Mouse (Mus musculus) inflammation-experienced regulatory T-cells, adult 6 months (primary cell): ENCODE results near the gene Bpgm. TPM values are rescaled to one million over a fixed set of nuclear protein-coding genes. Genes with fewer than 3 reads are reported as not detected.

ENCODE experiments used
- ATAC-seq: one replicate; pipeline ENCODE4 v1.8.0; 2017
- polyA plus RNA-seq, 3 experiments: library from polyadenylated mRNA; unstranded; fragments of 100-300 nt; shearing (Covaris generic); gene quantifications; one replicate each; pipeline ENCODE4 v1.2.1; 2017

Bpgm gene
- polyA plus RNA-seq, 3 experiments from 2014 or later, result 18.5 to 29.6 (median 20.1) TPM

- no peak for ATAC-seq
Measured at GRCm38 (mm10) chr6:34486071-34486626, 10.1 kb downstream of the Bpgm start.

- no peak for ATAC-seq
Measured at GRCm38 (mm10) chr6:34493327-34494095, 17.5 kb downstream of the Bpgm start.

DNA sequence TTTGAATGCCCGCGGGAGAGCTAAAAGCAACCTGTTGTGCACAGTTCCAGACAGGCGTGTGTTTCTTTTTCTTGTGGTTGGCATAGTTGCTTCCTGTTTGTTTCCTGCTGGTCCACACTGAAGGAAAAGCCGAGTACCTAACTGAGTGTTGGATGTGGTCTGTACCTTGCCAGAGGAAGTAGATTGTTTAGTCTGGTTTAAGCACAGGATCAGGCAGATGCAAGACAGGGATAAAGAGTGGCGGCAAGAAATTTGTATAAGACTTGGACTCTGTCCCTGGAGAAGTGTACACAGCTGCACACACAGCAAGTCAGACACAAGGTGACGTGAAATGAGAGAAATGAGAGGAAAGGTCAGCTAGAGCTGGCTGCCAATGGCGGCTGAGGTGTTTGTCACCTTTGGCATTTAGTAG lies 19.1 kb downstream of the Bpgm start:
- ATAC-seq, result peak; percentile 32

GRCm38 (mm10) chr6:34497991-34498625 lies 22.1 kb downstream of the Bpgm start:
- ATAC-seq, result no peak

- ATAC-seq, result no peak
Measured at GRCm38 (mm10) chr6:34502291-34502690, 26.3 kb downstream of the Bpgm start.

GRCm38 (mm10) chr6:34505957-34506356 lies 29.9 kb downstream of the Bpgm start:
- no peak for ATAC-seq

GRCm38 (mm10) chr6:34507581-34507980 lies 31.6 kb downstream of the Bpgm start:
- ATAC-seq, result no peak

- no peak for ATAC-seq
Measured at GRCm38 (mm10) chr6:34508016-34508415, 32.0 kb downstream of the Bpgm start.

- ATAC-seq, result no peak
Measured at GRCm38 (mm10) chr6:34510277-34510676, 34.3 kb downstream of the Bpgm start.

- ATAC-seq, result no peak
Measured at GRCm38 (mm10) chr6:34511410-34511809, 35.4 kb downstream of the Bpgm start.

DNA sequence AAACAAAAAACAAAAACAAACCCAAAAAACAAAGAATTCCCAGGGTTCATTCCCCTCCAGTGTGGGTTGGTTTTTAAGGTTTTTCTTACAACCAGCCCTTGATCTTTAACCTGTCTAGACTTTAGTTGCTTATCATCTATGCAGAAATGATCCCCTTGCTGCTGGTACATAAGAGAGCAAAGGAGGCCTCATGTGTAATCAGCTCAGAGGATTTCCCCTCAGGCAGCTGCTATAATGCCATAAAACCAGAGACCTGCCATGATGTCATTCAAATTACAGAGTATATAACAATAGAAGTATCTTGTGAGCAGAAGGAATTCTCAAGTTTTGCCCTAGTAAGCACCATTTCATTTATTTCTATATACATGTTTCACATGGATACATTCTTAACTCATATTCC lies 36.7 kb downstream of the Bpgm start:
- ATAC-seq, result no peak

DNA sequence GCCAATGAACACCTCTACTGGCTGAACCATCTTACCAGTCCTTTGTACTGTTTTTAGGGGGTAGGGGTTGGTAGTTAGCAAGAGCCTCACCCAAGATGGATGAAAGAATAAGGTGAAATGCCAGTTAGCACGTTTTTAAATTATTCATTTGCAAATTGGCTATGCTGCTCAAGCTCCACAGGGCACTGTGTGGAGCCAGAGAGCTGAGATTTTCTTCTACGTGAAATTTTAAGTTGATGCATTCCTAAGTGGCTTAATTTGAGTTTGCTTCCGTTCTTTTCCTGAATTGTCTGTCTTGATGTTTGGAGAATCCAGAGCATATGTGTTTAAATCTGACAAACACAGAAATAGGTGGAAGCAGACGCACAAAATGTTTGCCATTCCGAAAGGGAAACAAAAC lies 38.6 kb downstream of the Bpgm start:
- no peak for ATAC-seq

DNA sequence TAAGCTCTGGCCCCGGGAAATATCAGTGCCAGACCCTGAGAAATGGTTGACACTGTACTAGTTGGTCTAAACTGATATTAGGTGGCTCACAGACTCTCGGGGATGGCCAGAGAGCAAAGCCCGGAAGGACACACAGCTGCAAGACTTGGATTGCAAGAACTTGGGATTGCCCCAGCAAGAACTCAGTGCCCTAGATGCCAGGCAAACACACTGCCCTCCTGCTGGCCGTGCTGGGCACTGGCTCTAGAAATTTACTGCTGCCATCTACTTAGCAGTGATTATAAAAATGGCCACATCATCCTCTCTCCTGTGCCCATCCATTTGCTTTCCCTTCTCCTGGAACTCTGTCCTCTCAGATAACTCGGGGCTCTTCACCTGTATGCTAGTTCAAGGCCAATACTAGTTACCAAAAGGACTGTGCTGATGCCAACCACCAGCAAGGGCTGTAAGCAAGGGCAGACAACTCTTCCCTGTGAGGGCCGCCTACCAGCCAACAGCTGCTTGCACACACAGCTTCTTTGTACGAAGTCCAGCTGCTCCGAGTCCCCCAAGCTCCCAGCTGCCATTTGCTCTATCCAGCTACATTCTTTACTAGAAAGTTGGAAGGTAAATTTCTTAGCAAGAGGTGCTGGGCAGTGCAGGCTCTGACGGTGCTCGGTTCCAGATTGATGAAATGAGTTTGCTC lies 39.2 kb downstream of the Bpgm start:
- no peak for ATAC-seq

DNA sequence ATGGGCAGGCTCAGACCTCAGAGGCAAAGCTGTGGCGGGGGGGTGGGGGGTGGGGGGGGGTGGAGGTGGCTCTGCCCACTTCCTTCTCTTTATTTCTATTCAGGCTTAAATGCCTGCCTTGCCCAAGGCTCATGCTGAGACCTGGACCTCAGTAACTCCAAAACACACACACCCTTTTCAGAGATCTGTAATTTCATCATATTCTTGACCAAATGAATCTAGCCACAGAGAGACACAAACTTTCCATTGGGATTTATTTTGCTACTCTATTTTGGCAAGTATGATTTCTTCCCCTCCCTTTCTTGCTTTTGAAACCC lies 39.7 kb downstream of the Bpgm start:
- no peak for ATAC-seq

- no peak for ATAC-seq
Measured at GRCm38 (mm10) chr6:34517750-34518149, 41.7 kb downstream of the Bpgm start.

GRCm38 (mm10) chr6:34519087-34519486 lies 43.1 kb downstream of the Bpgm start:
- no peak for ATAC-seq

DNA sequence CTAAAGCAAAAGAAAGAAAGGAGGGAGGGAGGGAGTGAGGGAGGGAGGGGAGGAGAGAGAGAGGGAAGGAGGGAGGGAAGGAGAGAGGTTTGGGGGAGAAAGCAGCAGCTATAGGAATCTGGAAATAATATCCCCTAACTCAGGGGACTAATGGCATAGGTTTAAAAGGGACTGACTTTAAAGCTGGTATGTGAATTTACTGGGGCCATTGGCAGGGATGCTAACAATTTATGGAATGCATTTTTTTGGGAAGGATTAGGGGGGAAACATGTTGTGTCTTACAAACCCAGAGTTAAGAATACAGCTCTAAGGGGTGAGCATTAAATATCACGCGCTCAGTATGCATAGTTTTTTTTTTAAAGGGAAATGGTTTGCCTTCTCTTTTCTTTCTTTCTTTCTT lies 44.5 kb downstream of the Bpgm start:
- ATAC-seq, result no peak

DNA sequence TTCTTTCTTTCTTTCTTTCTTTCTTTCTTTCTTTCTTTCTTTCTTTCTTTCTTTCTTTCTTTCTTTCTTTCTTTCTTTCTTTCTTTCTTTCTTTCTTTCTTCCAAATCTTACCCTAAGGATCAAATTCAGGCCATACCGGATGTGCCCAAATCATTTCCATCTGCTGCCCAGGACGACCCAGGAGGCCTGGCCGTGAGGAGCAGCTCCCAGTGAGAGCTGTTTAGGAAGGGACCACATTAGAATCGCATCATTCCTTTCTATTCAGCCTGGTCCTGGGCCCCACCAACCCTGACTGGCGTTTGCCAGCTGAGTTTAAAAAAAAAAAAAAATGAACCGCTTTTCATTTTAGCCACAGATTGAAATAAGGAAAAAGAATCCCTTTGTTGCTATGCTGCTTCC lies 44.9 kb downstream of the Bpgm start:
- no peak for ATAC-seq

DNA sequence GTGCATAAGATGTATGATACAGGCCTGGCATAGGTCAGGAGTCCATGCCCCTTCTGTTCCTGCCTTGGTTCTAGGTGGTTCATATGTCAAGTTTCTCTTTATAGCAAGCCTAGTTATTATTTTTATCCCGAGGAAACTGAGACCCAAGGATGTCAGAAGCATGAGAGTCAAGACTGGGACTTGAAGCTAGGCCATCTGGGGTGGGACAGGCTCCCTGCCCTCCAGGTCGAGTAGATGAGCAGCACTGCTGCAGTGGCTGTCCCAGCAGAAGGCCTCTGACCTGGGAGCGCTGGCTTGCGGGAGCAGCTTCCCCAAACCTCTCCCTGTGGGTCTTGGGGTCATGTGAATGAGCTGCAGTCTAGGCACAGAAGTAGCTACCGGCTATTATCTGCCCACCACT lies 47.5 kb downstream of the Bpgm start:
- no peak for ATAC-seq

- no peak for ATAC-seq
Measured at GRCm38 (mm10) chr6:34525499-34525924, 49.5 kb downstream of the Bpgm start.

GRCm38 (mm10) chr6:34525927-34526326 lies 49.9 kb downstream of the Bpgm start:
- no peak for ATAC-seq

GRCm38 (mm10) chr6:34526389-34526788 lies 50.4 kb downstream of the Bpgm start:
- ATAC-seq, result no peak

DNA sequence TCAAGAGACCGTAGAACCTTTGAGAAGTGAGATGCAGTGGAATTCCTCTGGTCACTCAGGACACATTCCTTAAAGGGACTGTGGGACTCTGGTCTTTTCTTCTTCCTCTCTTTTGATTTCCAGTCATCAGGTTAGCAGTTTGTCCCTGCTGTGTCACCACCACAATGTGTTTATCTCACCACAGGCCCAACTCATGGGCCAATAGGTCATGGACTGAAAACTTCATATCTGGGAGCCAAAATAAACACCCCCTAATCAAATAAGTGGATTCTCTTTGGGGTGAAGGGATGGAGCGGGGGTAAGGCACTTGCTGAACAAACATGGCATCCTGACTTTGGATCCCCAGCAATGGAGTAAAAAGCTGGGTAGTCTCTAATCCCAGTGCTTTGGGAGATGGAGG lies 52.1 kb downstream of the Bpgm start:
- ATAC-seq, result no peak

GRCm38 (mm10) chr6:34529992-34530391 lies 54.0 kb downstream of the Bpgm start:
- no peak for ATAC-seq
